Mouse (Mus musculus): ENCODE measurements around the gene Prkce.

GRCm38 (mm10) chr17:86358847-86359246 lies 191.3 kb downstream of the Prkce start:
- TF ChIP-seq MAFK (IDR thresholded peaks at IDR 0.05; ENCODE audit: insufficient read depth, low read depth, low read length) = no peak
- TF ChIP-seq ZNF384 (IDR thresholded peaks at IDR 0.05; ENCODE audit: low read depth, low read length) = no peak
- no peak for TF ChIP-seq HCFC1 (IDR thresholded peaks at IDR 0.05; ENCODE audit: borderline replicate concordance, insufficient read depth, low read length)
- no peak for TF ChIP-seq ZC3H11A (IDR thresholded peaks at IDR 0.05; ENCODE audit: borderline replicate concordance, low read depth, low read length)
- TF ChIP-seq CHD2 (IDR thresholded peaks at IDR 0.05; ENCODE audit: low read depth, low read length) = no peak
